Mouse (Mus musculus) brain, embryonic 18.5 days (tissue): Measurements from ENCODE around the gene Ptcra.

Experiments used
- DNase-seq: peaks from one replicate; pipeline ENCODE4 v3.0.0-alpha.2; 2012; ENCODE audit warnings: low read depth, low spot score

Gene Ptcra

DNA sequence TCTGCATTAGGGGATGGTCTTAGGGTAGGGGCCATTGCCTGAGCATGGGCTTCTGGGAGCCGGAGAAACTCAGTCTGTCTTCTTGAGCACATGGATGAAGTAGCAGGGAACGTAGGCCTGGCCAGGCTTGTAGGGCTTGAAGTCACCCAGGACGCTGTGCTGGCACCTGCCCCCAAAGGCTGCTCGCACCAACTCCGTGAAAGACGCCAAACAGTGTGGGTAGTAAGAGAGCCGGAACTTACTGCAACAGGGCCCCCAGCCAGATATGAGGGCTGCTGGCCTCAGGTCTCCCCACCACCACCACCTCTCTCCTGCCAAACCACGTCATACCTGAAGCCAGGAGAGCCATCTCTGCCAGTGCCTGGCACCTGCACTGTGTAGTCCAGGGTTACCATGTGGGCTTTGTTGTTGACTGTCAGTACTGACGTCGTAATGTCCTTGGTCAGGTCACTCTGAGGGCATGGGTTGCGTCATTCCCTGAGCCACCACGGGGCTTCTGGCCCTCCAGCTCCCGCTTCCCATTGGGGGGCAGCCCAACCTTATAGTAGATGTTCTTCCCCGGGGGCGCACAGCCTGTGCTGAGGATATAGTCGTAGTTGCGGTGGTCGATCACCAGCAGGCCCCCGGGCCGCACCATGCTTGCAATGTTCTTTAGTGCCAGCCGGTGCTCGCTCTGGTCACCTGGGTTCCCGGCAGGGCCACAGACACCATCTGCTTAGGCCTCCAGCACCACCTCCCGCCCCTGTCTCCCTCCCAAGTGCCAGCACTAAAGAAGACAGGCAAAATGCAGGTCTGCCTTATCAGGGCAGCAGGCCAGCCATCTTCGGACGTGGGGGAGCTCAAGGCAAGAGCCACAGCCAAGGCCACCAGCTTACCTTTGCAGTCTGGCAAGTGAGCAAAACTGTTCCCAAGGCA lies 37.5 kb downstream of the Ptcra start:
- DNase-seq: no peak

DNA sequence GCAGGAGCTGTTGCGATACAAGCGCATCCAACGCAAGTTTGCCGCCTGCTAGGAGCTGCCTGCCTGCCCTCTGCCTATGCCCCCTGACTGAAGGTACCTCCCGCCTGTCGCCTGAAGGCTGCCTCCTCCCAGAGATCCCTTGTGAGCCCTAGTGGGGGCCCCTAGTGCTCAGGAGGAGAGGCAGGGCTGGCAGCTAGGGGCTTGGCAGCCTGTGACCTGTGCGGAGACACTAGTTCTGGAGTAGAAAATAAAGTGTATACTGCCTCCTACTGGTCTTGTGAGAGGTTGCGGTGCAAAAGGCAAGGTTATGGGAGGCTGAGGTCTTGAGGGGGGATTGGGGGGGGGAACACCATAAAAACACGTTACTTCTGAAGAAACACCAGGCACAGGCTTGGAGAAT lies 38.2 kb downstream of the Ptcra start:
- no peak for DNase-seq

DNA sequence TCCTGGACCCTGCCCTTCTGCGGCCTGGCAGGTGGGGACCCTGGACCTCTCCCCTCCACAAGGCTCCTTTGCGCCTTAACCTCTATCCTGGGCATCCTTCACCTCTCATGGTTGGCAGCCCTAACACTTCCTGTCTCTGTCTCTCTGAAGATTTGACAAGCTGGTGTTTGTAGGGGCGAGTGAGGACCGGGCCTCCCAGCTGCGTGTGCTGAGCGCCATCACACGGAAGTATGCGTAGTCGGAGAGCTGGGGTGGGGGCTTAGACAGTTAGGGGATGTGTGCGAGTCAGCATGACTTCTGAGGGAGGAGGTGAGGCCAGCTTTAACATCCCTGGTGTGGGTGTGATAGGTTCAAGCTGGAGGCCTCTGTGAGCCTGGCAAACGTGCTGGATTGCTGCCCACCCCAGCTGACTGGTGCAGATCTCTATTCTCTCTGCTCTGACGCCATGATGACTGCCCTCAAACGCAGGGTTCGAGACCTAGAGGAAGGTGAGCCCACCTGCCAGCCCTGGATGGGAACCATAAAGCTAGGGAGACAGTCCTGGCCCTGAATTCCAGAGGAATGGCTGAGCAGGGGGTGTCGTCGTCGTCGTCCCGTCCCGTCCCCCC lies 38.9 kb downstream of the Ptcra start:
- DNase-seq: no peak

DNA sequence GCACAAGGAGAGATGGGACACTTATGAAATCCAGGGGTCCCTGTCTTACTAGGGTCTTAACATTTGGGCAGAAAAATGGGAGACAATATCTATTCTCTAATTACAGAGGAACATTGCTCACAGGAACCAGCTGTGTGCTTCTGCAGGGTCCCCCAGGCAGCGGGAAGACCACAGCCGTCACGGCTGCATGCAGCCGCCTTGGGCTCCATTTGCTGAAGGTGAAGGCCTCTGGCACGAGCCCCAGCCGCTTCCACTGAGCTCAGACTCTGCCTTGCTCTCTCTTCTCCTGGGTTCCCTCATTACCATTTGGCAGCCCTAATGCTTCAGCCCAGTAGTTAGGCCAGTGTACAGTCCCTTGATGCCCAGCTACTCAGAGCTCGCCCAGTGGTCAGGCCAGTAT lies 42.4 kb downstream of the Ptcra start:
- no peak for DNase-seq

DNA sequence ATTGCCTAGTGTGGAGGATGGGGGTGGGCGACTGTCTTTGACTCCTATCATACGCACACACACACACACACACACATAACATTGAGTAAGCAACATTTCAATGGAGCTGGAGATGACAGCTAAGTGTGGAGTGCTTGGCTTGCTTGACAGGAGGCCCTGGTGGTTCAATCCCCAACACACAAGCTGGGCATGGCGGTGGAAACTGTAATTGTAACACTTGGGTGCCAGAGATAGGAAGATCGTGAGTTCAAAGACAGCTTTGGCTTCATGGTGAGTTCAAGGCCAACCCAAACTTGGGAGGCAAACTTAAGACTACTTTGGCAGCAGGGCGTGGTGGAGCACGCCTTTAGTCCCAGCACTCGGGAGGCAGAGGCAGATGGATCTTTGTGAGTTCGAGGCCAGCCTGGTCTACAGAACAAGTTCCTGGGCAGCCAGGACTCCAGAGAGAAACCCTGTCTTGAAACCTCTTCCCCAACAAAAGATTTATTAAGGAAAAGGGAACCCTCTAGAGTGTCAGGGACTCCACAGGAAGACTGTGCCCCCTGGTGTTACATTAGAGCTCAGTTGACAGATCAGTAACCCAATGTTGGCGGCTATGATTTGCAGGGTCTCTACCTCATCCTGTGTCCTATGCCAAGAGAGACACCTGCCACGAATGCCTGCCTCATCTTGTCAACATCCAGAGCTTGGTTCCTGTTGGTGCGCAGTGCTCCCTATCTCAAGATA lies 48.6 kb downstream of the Ptcra start:
- no peak for DNase-seq

DNA sequence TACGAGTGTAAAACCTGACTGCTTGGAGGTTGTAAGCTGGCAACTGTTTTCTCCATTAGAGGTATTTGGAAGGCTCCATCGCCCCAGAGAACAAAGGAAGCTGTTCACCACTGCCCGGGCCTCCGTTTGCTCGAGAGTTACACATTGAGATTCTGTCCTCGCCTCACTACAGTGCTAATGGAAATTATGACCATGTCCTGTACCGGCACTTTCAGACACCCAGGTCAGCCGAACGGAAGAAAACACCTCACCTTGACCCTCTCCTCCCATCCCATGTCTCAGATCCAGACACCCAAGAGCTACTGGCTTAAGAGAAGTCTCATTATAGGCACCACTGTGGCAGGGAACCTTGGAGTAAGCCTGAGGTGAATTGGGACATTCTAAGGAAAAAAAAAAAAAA lies 49.7 kb downstream of the Ptcra start:
- DNase-seq: no peak

DNA sequence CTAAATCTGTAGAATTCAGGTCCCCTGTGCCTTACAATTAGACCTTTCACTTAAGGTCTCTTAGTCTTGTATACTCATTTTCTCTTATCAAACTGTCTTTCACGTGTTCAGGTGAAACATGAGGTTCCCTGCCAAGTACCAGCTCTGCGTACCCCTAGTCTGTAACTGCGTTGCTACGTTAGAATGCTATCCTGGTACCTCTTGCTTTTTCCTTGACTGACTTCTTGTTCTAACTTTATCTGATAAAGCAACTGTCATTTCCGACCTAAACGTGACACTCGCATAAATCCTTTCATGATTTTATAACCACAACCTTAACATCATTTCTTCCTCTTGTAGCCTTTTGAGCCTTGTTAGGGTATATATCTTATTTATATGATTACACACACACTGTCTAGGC lies 51.1 kb downstream of the Ptcra start:
- DNase-seq: no peak

DNA sequence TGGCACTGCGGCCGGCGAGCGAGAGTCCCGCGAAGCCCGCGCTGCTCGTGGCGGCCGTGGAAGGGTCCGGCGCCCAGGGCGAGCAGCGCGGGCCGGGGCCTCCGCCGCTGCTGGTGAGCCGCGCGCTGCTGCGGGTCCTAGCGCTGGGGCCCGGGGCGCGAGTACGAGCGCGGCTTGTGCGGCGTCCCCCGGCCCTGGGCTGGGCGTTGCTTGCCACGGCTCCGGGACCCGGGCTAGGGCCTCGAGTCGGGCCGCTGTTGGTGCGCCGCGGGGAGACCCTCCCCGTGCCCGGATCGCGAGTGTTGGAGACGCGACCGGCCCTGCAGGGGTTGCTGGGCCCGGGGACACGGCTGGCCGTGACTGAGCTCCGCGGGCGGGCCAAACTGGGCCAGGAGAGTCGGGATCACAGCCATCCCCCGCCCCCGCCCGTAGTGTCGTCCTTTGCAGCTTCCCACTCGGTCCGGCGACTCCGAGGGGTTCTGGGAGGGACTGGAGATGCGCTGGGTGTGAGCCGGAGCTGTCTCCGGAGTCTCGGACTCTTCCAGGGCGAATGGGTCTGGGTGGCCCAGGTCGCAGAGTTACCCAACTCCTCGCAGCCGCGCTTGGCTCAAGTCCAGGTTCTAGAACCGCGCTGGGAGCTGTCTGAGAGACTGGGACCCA lies 51.8 kb downstream of the Ptcra start:
- no peak for DNase-seq

DNA sequence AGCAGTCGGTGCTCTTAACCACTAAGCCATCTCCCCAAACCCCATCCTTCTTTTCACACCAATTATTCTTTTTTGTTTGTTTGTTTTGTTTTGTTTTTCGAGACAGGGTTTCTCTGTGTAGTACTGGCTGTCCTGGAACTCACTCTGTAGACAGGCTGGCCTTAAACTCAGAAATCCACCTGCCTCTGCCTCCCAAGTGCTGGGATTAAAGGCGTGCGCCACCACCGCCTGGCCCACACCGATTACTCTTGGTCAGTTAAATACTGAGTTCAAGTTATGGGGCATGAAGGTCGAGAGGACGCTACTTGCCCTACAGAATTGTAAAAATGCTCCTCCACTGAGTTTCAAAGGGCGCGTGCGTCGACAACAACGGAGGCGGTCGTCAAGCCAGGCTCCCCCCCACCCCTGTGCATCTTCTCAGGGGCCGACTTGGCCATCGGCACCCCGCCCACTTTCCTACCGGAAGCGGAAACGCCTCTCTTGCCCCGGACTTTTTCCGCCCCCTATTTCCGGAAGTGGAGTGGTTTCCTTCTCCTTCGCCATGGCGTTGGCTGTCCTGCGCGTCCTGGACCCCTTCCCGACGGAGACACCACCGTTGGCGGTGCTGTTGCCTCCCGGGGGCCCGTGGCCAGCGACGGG lies 52.4 kb downstream of the Ptcra start, which contains the start of gene Pex6:
Gene Pex6 (plus strand): TSS at position 505 of the 639 bp plus-strand sequence.
- DNase-seq: peak; percentile 86

DNA sequence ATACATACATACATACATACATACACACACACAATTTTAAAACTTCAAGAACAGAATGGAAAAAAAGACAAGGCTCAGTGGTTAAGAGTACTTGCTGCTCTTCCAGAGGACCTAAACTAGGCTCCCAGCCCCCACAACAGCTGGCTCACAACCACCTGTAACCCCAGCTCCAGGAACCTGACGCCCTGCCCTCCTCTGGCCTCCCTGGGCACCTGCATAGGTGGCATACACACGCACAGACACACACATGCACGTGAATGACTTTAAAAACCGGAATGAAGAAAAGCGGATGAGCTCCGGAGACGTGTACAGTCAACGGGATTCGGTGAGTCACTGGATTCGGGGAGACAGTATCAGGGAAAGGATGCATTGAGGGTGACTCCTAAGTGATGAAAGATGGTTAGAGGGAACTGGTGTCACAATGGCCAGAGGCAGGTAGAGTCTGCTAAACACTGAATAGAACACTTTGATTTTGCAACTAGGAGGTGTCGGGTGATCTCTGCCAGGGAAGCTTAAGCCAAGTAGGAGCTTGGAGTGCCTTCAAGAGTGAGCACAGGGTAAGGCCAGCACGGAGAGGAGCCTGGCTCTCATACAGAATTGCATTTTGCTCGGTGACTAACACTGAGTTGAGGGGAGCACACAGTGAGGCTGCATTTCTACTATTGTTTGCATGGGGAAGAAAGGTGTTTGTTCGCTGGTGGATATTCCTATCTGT lies 57.0 kb downstream of the Ptcra start:
- no peak for DNase-seq
